Mouse (Mus musculus): ENCODE measurements at regions not wholly inside any gene's neighbourhood (a gene's known extent, or its start where the extent isn't known, plus 50 kb on each side); places are given as distances from the start of the nearest gene placed in this dataset.

- DNase-seq (ENCODE audit: low spot score in 2 of 2) = no peak
Measured at GRCm38 (mm10) chr2:117023436-117023835, 97.7 kb upstream of the Spred1 start.

- DNase-seq (ENCODE audit: low spot score in 2 of 2) = no peak
Measured at GRCm38 (mm10) chr2:117027071-117027470, 94.1 kb upstream of the Spred1 start.

DNA sequence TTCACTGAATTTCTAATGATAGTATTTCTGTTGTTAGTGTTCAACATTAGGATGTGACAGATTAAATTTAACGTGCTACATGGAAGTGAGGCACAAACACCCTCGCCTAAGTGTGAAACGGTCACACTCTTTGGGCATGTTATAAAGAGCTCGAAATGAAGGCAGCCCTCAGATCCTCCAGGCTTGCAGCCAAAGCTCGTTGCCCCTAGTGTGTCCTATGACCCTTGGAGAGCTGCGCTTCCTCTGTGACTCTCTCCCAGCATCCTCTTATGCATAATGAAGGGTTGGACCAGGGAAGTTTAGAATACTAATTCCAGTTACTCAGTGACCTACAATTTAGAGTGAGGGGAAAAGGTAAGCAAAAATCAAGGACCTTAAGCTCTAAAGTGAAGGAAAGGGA, 92.4 kb upstream of the Spred1 start:
- no peak for DNase-seq (ENCODE audit: low spot score in 2 of 2)

DNA sequence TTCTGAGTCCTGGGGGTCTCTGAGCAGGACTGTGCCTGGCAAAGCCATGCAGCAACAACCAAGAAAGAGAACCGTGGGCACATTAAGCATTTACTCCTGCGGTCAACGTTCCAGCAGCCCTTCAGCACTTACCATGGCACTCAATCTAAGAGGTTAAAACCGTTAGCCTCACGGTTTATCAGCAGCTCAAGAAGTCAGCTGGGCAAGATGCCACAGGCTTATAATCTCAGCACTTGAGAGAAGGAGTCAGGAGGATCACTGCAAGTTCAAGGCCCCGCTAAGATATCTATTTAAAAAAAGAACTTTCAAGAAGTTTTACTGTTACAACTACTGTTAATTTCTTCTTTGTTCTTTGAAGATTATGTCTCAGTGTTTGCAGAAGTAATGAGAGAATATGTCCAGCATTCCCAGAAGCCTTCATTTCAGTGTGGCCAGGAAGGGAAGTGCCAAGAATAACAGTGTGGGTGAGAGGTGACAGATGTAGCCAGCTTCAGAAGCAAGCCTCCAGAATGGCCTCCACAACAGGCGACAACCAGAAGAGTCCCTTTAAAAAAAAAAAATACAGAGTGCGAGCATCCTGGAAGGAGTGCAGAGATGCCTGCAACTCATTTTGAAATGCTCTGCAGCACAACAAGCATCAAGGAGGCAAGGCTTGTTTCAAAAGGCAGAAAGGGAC, 84.8 kb upstream of the Spred1 start:
- DNase-seq (ENCODE audit: low spot score in 2 of 2) = no peak

- no peak for DNase-seq (ENCODE audit: low spot score in 2 of 2)
Measured at GRCm38 (mm10) chr2:117040211-117040610, 81.0 kb upstream of the Spred1 start.

GRCm38 (mm10) chr2:117043831-117044230, 77.3 kb upstream of the Spred1 start:
- no peak for DNase-seq (ENCODE audit: low spot score in 2 of 2)

DNA sequence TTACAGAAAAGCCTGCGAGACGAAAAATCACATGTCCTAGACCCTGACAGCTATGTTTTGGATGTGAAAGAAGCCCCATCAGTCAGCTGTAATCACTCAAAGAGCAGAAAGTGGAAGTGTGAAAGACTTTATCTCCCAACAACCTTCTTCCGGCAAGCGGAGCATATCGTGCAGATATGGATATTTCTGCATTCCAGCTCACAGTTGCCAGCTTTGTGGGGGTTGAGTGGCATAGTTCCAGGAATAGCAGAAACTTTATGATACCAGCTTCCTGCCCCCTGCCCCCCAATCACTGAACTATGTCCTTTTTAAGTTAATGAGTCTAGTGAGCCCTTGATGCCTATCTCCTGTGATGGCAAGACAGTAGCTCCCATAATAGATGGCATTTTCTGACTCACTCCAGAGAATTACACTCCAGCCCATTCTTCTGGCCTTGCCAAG, 72.9 kb upstream of the Spred1 start:
- no peak for DNase-seq (ENCODE audit: low spot score in 2 of 2)

DNA sequence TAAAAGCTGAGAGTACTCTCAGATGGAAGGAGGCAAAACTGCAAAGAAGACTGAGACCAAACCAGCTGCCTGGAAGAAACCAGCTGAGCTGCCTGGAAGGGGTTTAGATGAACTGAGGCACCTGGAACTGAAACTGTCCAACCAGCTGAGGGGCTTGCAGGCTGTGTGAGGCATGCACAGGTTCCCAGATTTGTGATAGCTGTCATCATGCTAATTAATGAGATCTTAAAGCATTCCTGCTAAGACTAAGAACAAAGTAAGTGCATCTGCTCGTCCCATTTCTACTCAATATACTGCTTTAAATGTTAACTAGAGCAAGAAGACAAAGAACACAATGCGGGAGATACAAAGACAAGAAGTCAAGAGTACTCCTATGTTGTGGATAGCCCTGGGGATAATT, 71.1 kb upstream of the Spred1 start:
- DNase-seq (ENCODE audit: low spot score in 2 of 2) = no peak

DNA sequence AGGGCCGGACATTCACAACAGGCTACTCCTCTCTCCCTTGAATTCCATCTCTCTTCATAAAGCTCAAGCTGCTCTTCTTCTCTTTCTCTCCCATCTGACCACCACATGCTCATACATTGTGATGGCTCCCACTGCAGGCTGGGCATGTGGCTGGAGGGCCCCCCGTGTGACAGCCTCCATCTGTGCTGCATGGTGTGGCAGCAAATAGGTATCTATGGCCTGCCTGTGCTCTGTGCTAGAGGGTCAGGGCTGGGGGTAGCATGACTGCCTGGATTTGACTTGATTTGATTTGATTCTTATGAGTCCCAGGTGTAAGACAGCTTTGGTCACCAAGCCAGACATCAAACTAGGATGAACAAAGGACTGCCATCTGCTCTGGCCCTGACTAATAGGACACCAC, 57.0 kb upstream of the Spred1 start:
- DNase-seq (ENCODE audit: low spot score in 2 of 2) = no peak

DNA sequence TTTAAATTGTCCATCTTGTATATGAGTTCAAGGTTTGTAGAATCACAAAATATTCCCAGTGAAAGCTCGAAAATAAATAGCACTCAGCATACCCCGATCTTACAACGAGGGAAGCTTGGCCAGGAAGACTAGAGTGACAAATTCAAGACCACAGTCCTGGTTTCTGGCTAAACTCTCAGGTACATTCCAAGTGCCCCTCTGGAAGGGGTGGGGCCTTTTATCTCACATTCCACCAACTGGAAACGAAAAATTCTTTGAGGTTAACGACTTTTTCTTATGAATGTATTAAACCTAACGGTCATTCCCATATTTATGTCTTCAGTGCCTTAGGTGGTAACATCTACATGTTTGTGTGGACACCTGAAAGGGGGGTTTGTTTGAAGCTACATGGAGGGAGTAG, 50.8 kb upstream of the Spred1 start:
- no peak for DNase-seq (ENCODE audit: low spot score in 2 of 2)

DNA sequence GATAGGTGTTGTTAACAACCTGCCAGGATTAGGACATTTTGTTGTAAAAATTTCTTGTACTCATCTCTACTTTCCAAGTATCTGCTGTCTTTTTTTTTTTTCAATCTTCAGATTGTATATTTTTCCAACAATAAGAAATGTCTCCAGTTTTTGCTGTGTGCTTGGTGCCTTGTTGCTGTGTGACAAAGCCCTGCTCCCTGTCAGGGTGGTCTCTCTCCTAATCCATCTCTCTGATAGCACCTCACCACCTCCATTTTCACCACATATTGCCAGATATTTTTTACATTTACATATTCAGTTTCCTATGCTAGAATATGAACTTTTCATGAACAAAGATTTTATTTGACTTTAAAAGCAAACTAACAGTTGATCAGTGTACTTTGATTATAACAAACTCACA, 50.1 kb upstream of the Spred1 start:
- DNase-seq (ENCODE audit: low spot score in 2 of 2) = no peak
